Mouse (Mus musculus): ENCODE data around the gene Plekhg2. TPM values are rescaled to one million over a fixed set of nuclear protein-coding genes. Genes with fewer than 3 reads are reported as not detected.
A peak's percentile ranks its signal among the peaks of the same experiment; 100 is the strongest.
"Not testable (repeated sequence)": the region's sequence is repeated elsewhere in the genome, so short reads cannot be mapped to it uniquely, and the experiment has no call there.

Gene Plekhg2
- polyA plus RNA-seq, 1 experiment, result 14.6 TPM

- peaks cover 6% of the 10 kb centered on the region for H3K4me1 ChIP-seq (ENCODE audit: control insufficient read depth, insufficient read depth, low read length)
- no peak for TF ChIP-seq CTCF (IDR thresholded peaks at IDR 0.05; ENCODE audit: low read depth, low read length)
- no peak for TF ChIP-seq POLR2A (IDR thresholded peaks at IDR 0.05; ENCODE audit: borderline replicate concordance, low read depth, low read length)
- H3K27ac ChIP-seq (ENCODE audit: insufficient read depth, low read depth, low read length), result no peak overlapping the region
- no peak overlapping the region for H3K4me3 ChIP-seq (ENCODE audit: insufficient read depth, low read length)
Measured at GRCm38 (mm10) chr7:28398000-28398399, 25.6 kb upstream of the Plekhg2 start.

DNA sequence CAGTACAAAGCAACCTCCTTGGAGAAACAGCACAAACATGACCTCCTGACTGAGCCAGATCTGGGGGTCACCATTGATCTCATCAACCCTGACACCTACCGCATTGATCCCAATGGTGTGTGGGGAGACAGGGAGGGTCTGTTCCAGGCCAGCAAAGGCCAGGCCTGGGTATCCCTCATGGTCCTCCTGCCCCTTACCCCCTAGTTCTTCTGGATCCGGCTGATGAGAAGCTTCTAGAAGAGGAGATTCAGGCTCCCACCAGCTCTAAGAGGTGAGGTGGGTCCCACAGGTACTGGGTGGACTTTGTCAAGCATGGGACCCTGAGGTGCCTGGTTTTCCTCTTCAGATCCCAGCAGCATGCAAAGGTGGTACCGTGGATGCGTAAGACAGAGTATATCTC, 23.0 kb upstream of the Plekhg2 start:
- TF ChIP-seq CTCF (IDR thresholded peaks at IDR 0.05; ENCODE audit: low read depth, low read length) (no peak), POLR2A (IDR thresholded peaks at IDR 0.05; ENCODE audit: borderline replicate concordance, low read depth, low read length) (no peak)
- Histone ChIP-seq H3K4me3 (ENCODE audit: insufficient read depth, low read length) (no peak overlapping the region), H3K27ac (ENCODE audit: insufficient read depth, low read depth, low read length) (no peak overlapping the region), H3K4me1 (ENCODE audit: control insufficient read depth, insufficient read depth, low read length) (peaks cover 7% of the 10 kb centered on the region)

- Histone ChIP-seq H3K27ac (ENCODE audit: insufficient read depth, low read depth, low read length) (peak overlapping the region; percentile 50), H3K4me3 (ENCODE audit: insufficient read depth, low read length) (peak overlapping the region; percentile 83), H3K4me1 (ENCODE audit: control insufficient read depth, insufficient read depth, low read length) (peaks cover 10% of the 10 kb centered on the region)
- TF ChIP-seq POLR2A (IDR thresholded peaks at IDR 0.05; ENCODE audit: borderline replicate concordance, low read depth, low read length) (no peak), CTCF (IDR thresholded peaks at IDR 0.05; ENCODE audit: low read depth, low read length) (no peak)
Measured at GRCm38 (mm10) chr7:28393272-28393951, 21.0 kb upstream of the Plekhg2 start.

GRCm38 (mm10) chr7:28392429-28393271, 20.3 kb upstream of the Plekhg2 start, which contains the start of the genes Med29 and Paf1:
TSS of gene Med29 (minus strand) at chr7:28392708.
TSS of gene Paf1 (plus strand) at chr7:28392951.
- peaks cover 10% of the 10 kb centered on the region for H3K4me1 ChIP-seq (ENCODE audit: control insufficient read depth, insufficient read depth, low read length)
- H3K27ac ChIP-seq (ENCODE audit: insufficient read depth, low read depth, low read length), result peak within 1 kb of the TSS; percentile 50
- peak within 1 kb of the TSS; percentile 83 for H3K4me3 ChIP-seq (ENCODE audit: insufficient read depth, low read length)
- TF ChIP-seq POLR2A (IDR thresholded peaks at IDR 0.05; ENCODE audit: borderline replicate concordance, low read depth, low read length), result peak; percentile 74; the same call in 1 of the 2 replicates
- no peak for TF ChIP-seq CTCF (IDR thresholded peaks at IDR 0.05; ENCODE audit: low read depth, low read length)

GRCm38 (mm10) chr7:28390331-28390730, 17.9 kb upstream of the Plekhg2 start:
- no peak overlapping the region for H3K4me3 ChIP-seq (ENCODE audit: insufficient read depth, low read length)
- H3K4me1 ChIP-seq (ENCODE audit: control insufficient read depth, insufficient read depth, low read length), result peaks cover 16% of the 10 kb centered on the region
- H3K27ac ChIP-seq (ENCODE audit: insufficient read depth, low read depth, low read length), result 0 out of 2 replicates have a peak overlapping the region, but pooled peaks have one; percentile 0
- TF ChIP-seq CTCF (IDR thresholded peaks at IDR 0.05; ENCODE audit: low read depth, low read length), result no peak
- no peak for TF ChIP-seq POLR2A (IDR thresholded peaks at IDR 0.05; ENCODE audit: borderline replicate concordance, low read depth, low read length)

DNA sequence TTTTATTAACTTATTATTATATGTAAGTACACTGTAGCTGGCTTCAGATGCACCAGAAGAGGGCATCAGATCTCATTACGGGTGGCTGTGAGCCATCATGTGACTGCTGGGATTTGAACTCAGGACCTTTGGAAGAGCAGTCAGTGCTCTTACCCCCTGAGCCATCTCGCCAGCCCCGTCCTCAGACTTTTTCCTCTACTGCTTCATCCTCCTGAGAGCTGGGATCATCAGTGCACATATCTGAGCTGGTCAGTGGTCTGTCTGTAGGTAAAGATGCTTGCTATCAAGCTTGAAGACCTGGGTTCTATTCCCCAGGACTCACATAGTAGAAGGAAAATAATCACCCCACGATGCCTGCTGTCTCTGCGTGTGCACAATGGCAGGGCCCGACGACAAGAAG, 15.0 kb upstream of the Plekhg2 start:
- H3K4me1 ChIP-seq (ENCODE audit: control insufficient read depth, insufficient read depth, low read length), result peaks cover 41% of the 10 kb centered on the region
- not testable (repeated sequence) for H3K4me3 ChIP-seq (ENCODE audit: insufficient read depth, low read length); H3K27ac ChIP-seq (ENCODE audit: insufficient read depth, low read depth, low read length)

GRCm38 (mm10) chr7:28386877-28387276, 14.5 kb upstream of the Plekhg2 start:
- H3K4me1 ChIP-seq (ENCODE audit: control insufficient read depth, insufficient read depth, low read length), result peaks cover 43% of the 10 kb centered on the region
- not testable (repeated sequence) for H3K4me3 ChIP-seq (ENCODE audit: insufficient read depth, low read length); H3K27ac ChIP-seq (ENCODE audit: insufficient read depth, low read depth, low read length)

DNA sequence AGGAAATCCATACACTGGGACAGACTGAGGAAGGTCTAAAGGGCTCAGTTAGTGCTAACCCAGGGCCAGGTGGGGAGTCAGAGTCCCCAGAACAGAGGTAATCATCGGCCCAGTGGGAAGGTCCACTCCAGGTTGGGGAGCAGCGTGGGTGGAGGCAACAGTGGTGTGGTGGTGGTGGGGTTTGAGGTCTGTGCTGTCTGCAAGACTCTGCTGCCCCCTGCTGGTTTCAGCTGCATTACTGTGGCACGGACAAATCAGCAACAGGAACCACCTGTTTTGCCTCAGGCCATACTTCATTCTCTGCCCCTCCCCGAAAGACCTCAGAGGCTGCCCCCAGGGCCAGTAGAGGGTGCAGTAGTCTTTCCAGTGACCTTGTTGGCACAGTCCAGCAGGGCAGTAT, 14.1 kb upstream of the Plekhg2 start:
- Histone ChIP-seq H3K4me3 (ENCODE audit: insufficient read depth, low read length) (peak overlapping the region; percentile 46), H3K4me1 (ENCODE audit: control insufficient read depth, insufficient read depth, low read length) (peaks cover 45% of the 10 kb centered on the region), H3K27ac (ENCODE audit: insufficient read depth, low read depth, low read length) (peak overlapping the region; percentile 100)
- TF ChIP-seq POLR2A (IDR thresholded peaks at IDR 0.05; ENCODE audit: borderline replicate concordance, low read depth, low read length) (no peak), CTCF (IDR thresholded peaks at IDR 0.05; ENCODE audit: low read depth, low read length) (peak; percentile 74)

GRCm38 (mm10) chr7:28386007-28386406, 13.6 kb upstream of the Plekhg2 start:
- H3K4me1 ChIP-seq (ENCODE audit: control insufficient read depth, insufficient read depth, low read length), result peaks cover 42% of the 10 kb centered on the region
- peak overlapping the region; percentile 100 for H3K27ac ChIP-seq (ENCODE audit: insufficient read depth, low read depth, low read length)

GRCm38 (mm10) chr7:28385196-28385595, 12.8 kb upstream of the Plekhg2 start:
- Histone ChIP-seq H3K4me3 (ENCODE audit: insufficient read depth, low read length) (no peak overlapping the region), H3K27ac (ENCODE audit: insufficient read depth, low read depth, low read length) (peak overlapping the region; percentile 99), H3K4me1 (ENCODE audit: control insufficient read depth, insufficient read depth, low read length) (peaks cover 42% of the 10 kb centered on the region)
- TF ChIP-seq CTCF (IDR thresholded peaks at IDR 0.05; ENCODE audit: low read depth, low read length) (no peak), POLR2A (IDR thresholded peaks at IDR 0.05; ENCODE audit: borderline replicate concordance, low read depth, low read length) (no peak)

More at GRCm38 (mm10) chr7:28386007-28386406, 13.6 kb upstream of the Plekhg2 start:
- H3K4me3 ChIP-seq (ENCODE audit: insufficient read depth, low read length), result peak overlapping the region; percentile 46
- no peak for TF ChIP-seq POLR2A (IDR thresholded peaks at IDR 0.05; ENCODE audit: borderline replicate concordance, low read depth, low read length)
- no peak for TF ChIP-seq CTCF (IDR thresholded peaks at IDR 0.05; ENCODE audit: low read depth, low read length)
